Mouse (Mus musculus) cerebral cortex, adult 2 months (tissue): Measurements from ENCODE around the gene Cnot1.

Experiments used
- WGBS: fragments of 180-500 bp; shearing (Covaris S2); methylation state at CpG from one replicate; pipeline ENCODE4 v1.1.7; 2018; 5-methylcytosine and 5-hydroxymethylcytosine counted together

The Cnot1 gene

GRCm38 (mm10) chr8:95807331-95807843 is at the start of gene Cnot1:
Gene Cnot1 (minus strand): TSS chr8:95807464.
- under 1% methylated on average over 44 of the region's 44 CpGs for WGBS

- 85% methylated on average over 6 of the region's 6 CpGs for WGBS
These were observed 46.9 kb upstream of the Cnot1 start for GRCm38 (mm10) chr8:95854174-95854573.

- 11% methylated on average over 22 of the region's 22 CpGs for WGBS
These were observed 46.0 kb upstream of the Cnot1 start, which contains the start of gene Slc38a7 for GRCm38 (mm10) chr8:95853102-95853843. Gene Slc38a7 (minus strand): TSS chr8:95853539.

- 52% methylated on average over 4 of the region's 4 CpGs for WGBS
These were observed 45.0 kb upstream of the Cnot1 start for GRCm38 (mm10) chr8:95852290-95852689.

GRCm38 (mm10) chr8:95850326-95850725 is 43.1 kb upstream of the Cnot1 start:
- 88% methylated on average over 2 of the region's 2 CpGs for WGBS

- WGBS = 93% methylated on average over 19 of the region's 19 CpGs
These were observed 41.6 kb upstream of the Cnot1 start for GRCm38 (mm10) chr8:95848734-95849464.

GRCm38 (mm10) chr8:95848061-95848551 is 40.8 kb upstream of the Cnot1 start:
- 78% methylated on average over 24 of the region's 24 CpGs for WGBS

- 96% methylated on average over 7 of the region's 7 CpGs for WGBS
These were observed 37.8 kb upstream of the Cnot1 start for GRCm38 (mm10) chr8:95845026-95845425.

- WGBS = 91% methylated on average over 6 of the region's 6 CpGs
These were observed 36.7 kb upstream of the Cnot1 start for GRCm38 (mm10) chr8:95843968-95844367.

GRCm38 (mm10) chr8:95841436-95841835 is 34.2 kb upstream of the Cnot1 start:
- WGBS = 92% methylated on average over 15 of the region's 15 CpGs

GRCm38 (mm10) chr8:95839289-95839688 is 32.0 kb upstream of the Cnot1 start:
- WGBS = over 99% methylated on average over 4 of the region's 4 CpGs

- 92% methylated on average over 10 of the region's 10 CpGs for WGBS
These were observed 30.0 kb upstream of the Cnot1 start for GRCm38 (mm10) chr8:95837266-95837665.

- WGBS = 86% methylated on average over 4 of the region's 4 CpGs
These were observed 28.6 kb upstream of the Cnot1 start for GRCm38 (mm10) chr8:95835891-95836290.

- 6% methylated on average over 16 of the region's 16 CpGs for WGBS
These were observed 26.2 kb upstream of the Cnot1 start for GRCm38 (mm10) chr8:95833435-95833984.

- WGBS = 17% methylated on average over 16 of the region's 16 CpGs
These were observed 25.6 kb upstream of the Cnot1 start for GRCm38 (mm10) chr8:95832603-95833434.

GRCm38 (mm10) chr8:95830144-95830543 is 22.9 kb upstream of the Cnot1 start:
- WGBS = 87% methylated on average over 3 of the region's 3 CpGs

GRCm38 (mm10) chr8:95825162-95825561 is 17.9 kb upstream of the Cnot1 start, which contains the start of gene Sap18b:
Gene Sap18b (plus strand): TSS chr8:95825346.
- WGBS = 67% methylated on average over 25 of the region's 25 CpGs

- WGBS = 81% methylated on average over 3 of the region's 3 CpGs
These were observed 15.4 kb upstream of the Cnot1 start for GRCm38 (mm10) chr8:95822699-95823098.

GRCm38 (mm10) chr8:95822096-95822495 is 14.8 kb upstream of the Cnot1 start:
- 88% methylated on average over 5 of the region's 5 CpGs for WGBS

- WGBS = 88% methylated on average over 6 of the region's 6 CpGs
These were observed 14.0 kb upstream of the Cnot1 start for GRCm38 (mm10) chr8:95821266-95821665.

- WGBS = 41% methylated on average over 1 of the region's 1 CpGs
These were observed 10.9 kb upstream of the Cnot1 start for GRCm38 (mm10) chr8:95818211-95818610.
